Mouse (Mus musculus): ENCODE measurements around the gene Eef1akmt3. TPM values are rescaled to one million over a fixed set of nuclear protein-coding genes. Genes with fewer than 3 reads are reported as not detected.

The Eef1akmt3 gene
- polyA plus RNA-seq, 1 experiment: not detected

DNA sequence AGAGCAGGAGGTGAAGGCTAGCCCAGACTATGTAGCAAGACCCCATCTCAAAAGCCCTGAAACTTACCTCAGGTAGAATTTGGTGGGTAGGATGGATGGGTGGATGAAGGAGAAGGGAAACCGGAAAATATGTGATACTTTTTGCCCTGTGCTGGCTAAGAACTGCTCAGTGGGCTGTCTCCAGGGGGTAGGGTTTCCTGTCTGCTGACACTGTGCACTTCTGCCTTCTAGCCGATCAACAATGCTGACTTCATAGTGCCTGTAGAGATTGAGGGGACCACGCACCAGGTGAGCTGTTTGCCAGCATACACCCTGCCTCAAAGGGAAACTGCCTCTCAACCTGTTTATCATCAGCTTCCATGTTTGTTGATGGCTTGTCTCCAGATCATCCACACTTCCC, 47.7 kb downstream of the Eef1akmt3 start:
- no peak overlapping the region for H3K27ac ChIP-seq (ENCODE audit: insufficient read depth, low read depth, low read length)
- 83% methylated on average over 3 of the region's 3 CpGs for WGBS
- peaks cover 24% of the 10 kb centered on the region for H3K4me1 ChIP-seq (ENCODE audit: control insufficient read depth, insufficient read depth, low read length)
- no peak for TF ChIP-seq CTCF (IDR thresholded peaks at IDR 0.05; ENCODE audit: insufficient read depth, low read depth, low read length)
- TF ChIP-seq POLR2A (IDR thresholded peaks at IDR 0.05; ENCODE audit: insufficient read depth, low read depth, low read length): no peak
- no peak overlapping the region for H3K4me3 ChIP-seq (ENCODE audit: insufficient read depth, low read depth, low read length)

GRCm38 (mm10) chr10:126991676-126992075, 49.6 kb downstream of the Eef1akmt3 start:
- Histone ChIP-seq H3K4me3 (ENCODE audit: insufficient read depth, low read depth, low read length) (no peak overlapping the region), H3K27ac (ENCODE audit: insufficient read depth, low read depth, low read length) (no peak overlapping the region), H3K4me1 (ENCODE audit: control insufficient read depth, insufficient read depth, low read length) (peaks cover 41% of the 10 kb centered on the region)
- TF ChIP-seq POLR2A (IDR thresholded peaks at IDR 0.05; ENCODE audit: insufficient read depth, low read depth, low read length): no peak
- no peak for TF ChIP-seq CTCF (IDR thresholded peaks at IDR 0.05; ENCODE audit: insufficient read depth, low read depth, low read length)
- 12% methylated on average over 3 of the region's 3 CpGs for WGBS

DNA sequence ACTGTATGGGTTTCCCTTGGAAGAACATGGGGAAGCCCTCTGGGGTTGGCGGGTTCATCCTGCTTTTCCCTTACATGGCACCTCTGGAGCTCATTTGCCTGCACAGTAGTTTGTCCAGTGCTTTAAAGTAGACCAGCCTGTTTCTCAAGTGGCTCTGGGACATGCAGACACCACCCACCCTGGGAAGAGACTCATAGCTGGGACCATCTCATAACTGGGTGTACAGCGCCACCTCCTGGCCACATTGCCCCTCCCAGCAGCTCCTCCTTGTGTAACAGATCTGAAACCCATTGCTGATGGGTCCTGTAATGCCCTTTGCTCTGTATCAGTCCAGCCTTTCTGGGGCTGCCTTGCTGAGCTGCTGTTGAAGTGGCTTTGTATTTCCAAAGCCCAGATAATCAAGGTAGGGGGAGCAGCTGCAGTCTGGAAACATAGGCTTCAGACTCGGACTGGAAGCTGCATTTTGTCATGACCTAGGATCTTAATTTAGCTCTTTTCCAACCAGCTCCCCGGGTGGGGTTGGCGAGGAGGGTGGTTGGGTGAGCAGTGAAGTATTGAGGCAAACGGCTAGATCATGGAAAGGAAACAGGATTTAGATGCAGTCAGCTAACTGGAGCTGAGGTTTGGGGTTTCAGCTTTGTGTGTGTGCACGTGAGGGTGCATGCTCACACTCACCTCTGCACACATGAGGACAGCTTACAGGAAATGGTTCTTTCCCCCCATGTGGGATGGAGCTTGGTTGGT, 50.8 kb downstream of the Eef1akmt3 start:
- WGBS: 10% methylated on average over 7 of the region's 7 CpGs
- 0 out of 2 replicates have a peak overlapping the region, but pooled peaks have one; percentile 16 for H3K27ac ChIP-seq (ENCODE audit: insufficient read depth, low read depth, low read length)
- no peak overlapping the region for H3K4me3 ChIP-seq (ENCODE audit: insufficient read depth, low read depth, low read length)
- TF ChIP-seq POLR2A (IDR thresholded peaks at IDR 0.05; ENCODE audit: insufficient read depth, low read depth, low read length) (no peak), CTCF (IDR thresholded peaks at IDR 0.05; ENCODE audit: insufficient read depth, low read depth, low read length) (peak; percentile 90)
- H3K4me1 ChIP-seq (ENCODE audit: control insufficient read depth, insufficient read depth, low read length): peaks cover 53% of the 10 kb centered on the region

DNA sequence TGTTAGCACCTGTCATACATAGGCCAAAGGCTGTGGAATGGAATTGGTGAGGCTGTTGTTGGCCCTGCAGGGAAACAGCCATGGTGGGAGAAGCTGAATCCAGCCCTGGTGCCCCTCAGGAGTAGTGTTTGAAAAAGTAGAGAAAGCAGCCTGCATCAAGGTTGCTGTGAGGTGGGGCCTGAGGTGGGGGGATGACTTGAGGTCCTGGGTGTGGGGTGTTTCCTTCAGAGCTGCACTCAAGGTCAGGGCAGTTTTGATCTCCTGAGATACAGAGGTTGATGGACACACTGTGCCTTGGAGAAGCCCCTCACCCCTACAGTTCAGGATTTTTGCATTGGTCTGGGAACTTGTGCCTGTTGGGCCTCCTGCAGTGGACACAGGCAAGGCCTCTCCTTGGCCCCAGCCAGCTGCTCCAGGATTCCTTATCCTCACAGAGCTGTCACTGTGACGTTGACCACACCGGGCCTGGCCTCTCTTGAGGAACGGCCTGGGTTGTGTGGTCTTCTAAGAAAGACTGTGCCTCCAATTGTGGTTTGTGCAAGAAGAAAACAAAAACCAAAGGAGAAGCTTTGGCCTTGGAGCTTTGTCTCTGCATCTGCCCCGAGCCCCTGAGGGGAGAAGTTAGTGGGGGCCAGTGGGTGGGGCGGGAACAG, 52.7 kb downstream of the Eef1akmt3 start:
- H3K4me3 ChIP-seq (ENCODE audit: insufficient read depth, low read depth, low read length): no peak overlapping the region
- H3K27ac ChIP-seq (ENCODE audit: insufficient read depth, low read depth, low read length): no peak overlapping the region
- TF ChIP-seq POLR2A (IDR thresholded peaks at IDR 0.05; ENCODE audit: insufficient read depth, low read depth, low read length) (no peak), CTCF (IDR thresholded peaks at IDR 0.05; ENCODE audit: insufficient read depth, low read depth, low read length) (no peak)
- H3K4me1 ChIP-seq (ENCODE audit: control insufficient read depth, insufficient read depth, low read length): peaks cover 69% of the 10 kb centered on the region
- WGBS: 41% methylated on average over 5 of the region's 5 CpGs

DNA sequence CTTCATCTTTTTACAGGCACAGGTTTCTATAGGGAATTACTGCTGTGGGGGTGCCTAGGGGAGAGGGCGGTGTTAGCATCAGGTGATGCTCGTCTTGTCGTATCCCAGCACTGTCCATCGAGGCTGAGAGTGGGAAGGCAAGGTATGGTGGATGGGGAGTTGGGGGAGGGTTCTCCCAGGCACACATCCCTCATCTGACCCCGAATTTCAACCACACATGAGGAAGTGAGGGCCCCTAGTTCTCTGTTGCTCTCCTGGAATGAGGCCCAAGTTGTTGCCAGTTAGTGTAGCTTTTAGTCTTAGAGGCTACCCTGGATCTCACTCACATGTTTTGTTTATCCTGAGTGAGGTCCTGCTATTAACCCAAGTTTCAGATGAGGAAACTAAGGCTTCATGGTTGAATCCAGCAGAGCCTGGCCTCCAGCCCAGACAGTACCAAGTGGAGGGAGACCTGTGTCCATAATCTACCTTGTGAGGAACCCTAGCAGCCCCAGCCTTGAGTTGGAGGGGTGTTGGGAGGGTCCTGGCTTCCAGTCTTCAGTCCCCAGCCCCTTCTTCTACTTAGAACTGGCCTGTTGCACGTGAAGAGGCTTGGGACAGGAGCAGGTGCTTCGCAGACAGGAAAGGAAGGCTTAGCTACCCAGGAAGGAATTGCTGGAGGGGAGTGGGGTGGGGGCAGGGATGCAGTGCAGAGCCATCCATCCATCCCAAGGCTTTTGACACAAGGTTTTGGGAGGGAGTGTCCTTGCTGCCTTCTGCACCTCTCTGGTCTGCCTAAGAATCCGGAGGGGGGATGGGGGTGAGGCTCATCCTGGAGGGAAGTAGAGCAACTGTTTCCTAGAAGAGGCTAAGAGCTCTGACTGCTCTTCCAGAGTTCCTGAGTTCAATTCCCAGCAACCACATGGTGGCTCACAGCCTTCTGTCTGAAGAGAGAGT, 53.9 kb downstream of the Eef1akmt3 start:
- 35% methylated on average over 8 of the region's 8 CpGs for WGBS
- H3K27ac ChIP-seq (ENCODE audit: insufficient read depth, low read depth, low read length): peak overlapping the region; percentile 49
- peaks cover 77% of the 10 kb centered on the region for H3K4me1 ChIP-seq (ENCODE audit: control insufficient read depth, insufficient read depth, low read length)
- no peak overlapping the region for H3K4me3 ChIP-seq (ENCODE audit: insufficient read depth, low read depth, low read length)
- TF ChIP-seq POLR2A (IDR thresholded peaks at IDR 0.05; ENCODE audit: insufficient read depth, low read depth, low read length) (no peak), CTCF (IDR thresholded peaks at IDR 0.05; ENCODE audit: insufficient read depth, low read depth, low read length) (no peak)

DNA sequence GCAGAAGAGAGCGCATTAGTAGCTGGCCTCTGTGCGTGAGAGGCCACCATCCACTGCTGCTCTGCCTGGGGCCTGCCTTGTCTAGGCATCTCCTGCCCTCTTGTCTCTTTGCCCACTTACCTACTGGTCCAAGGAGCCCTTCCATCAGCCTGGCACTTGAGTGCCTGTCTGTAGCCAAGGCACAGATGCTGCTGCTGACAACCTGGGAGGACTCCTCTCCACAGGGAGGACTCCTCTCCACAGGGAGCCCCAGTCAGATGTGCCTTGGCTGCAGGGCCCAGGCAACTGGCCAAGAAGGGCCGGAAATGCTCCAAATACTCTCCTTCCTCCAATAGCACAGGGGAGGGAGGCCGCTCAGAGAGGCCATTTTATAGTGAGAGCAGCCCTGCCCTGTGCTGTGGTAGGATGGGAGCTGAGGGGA, 54.8 kb downstream of the Eef1akmt3 start:
- 10% methylated on average over 4 of the region's 4 CpGs for WGBS
- Histone ChIP-seq H3K27ac (ENCODE audit: insufficient read depth, low read depth, low read length) (peak overlapping the region; percentile 49), H3K4me3 (ENCODE audit: insufficient read depth, low read depth, low read length) (peak overlapping the region; percentile 10; the same call in 1 of the 2 replicates), H3K4me1 (ENCODE audit: control insufficient read depth, insufficient read depth, low read length) (peaks cover 84% of the 10 kb centered on the region)
- TF ChIP-seq POLR2A (IDR thresholded peaks at IDR 0.05; ENCODE audit: insufficient read depth, low read depth, low read length) (no peak), CTCF (IDR thresholded peaks at IDR 0.05; ENCODE audit: insufficient read depth, low read depth, low read length) (no peak)

- Histone ChIP-seq H3K27ac (ENCODE audit: insufficient read depth, low read depth, low read length) (peak overlapping the region; percentile 38; the same call in 1 of the 2 replicates), H3K4me3 (ENCODE audit: insufficient read depth, low read depth, low read length) (no peak overlapping the region), H3K4me1 (ENCODE audit: control insufficient read depth, insufficient read depth, low read length) (peaks cover 74% of the 10 kb centered on the region)
- TF ChIP-seq CTCF (IDR thresholded peaks at IDR 0.05; ENCODE audit: insufficient read depth, low read depth, low read length) (no peak), POLR2A (IDR thresholded peaks at IDR 0.05; ENCODE audit: insufficient read depth, low read depth, low read length) (no peak)
- WGBS: 79% methylated on average over 9 of the region's 9 CpGs
These were observed 55.7 kb downstream of the Eef1akmt3 start for GRCm38 (mm10) chr10:126985579-126985978.

DNA sequence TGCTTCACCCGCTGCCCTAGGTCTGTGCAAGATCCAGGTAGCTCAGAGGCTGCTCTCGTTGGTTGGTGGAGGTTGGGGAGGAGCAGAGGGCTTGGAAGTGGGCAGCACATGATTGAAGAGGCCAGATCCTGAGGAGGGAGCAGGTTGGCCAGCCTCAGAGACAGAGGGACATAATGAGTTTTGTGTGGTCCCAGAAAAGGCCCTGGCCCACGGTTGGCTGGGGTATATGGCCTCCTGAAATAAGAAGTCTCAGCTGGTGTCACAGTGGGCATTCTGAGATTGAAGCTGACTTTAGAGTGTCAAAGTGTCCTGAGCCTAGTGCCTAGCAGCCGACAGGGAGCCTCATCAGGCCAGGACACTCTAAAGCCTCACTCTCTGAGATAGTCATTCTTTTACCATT, 56.2 kb downstream of the Eef1akmt3 start:
- TF ChIP-seq CTCF (IDR thresholded peaks at IDR 0.05; ENCODE audit: insufficient read depth, low read depth, low read length) (no peak), POLR2A (IDR thresholded peaks at IDR 0.05; ENCODE audit: insufficient read depth, low read depth, low read length) (no peak)
- Histone ChIP-seq H3K4me1 (ENCODE audit: control insufficient read depth, insufficient read depth, low read length) (peaks cover 70% of the 10 kb centered on the region), H3K27ac (ENCODE audit: insufficient read depth, low read depth, low read length) (peak overlapping the region; percentile 42; the same call in 1 of the 2 replicates), H3K4me3 (ENCODE audit: insufficient read depth, low read depth, low read length) (no peak overlapping the region; the same call in 1 of the 2 replicates)
- WGBS: 36% methylated on average over 4 of the region's 4 CpGs

Data from olfactory bulb, adult 2 months (tissue).